Comparison of ENCODE assay signal across 8 mouse cellular contexts in the genomic region with DNA sequence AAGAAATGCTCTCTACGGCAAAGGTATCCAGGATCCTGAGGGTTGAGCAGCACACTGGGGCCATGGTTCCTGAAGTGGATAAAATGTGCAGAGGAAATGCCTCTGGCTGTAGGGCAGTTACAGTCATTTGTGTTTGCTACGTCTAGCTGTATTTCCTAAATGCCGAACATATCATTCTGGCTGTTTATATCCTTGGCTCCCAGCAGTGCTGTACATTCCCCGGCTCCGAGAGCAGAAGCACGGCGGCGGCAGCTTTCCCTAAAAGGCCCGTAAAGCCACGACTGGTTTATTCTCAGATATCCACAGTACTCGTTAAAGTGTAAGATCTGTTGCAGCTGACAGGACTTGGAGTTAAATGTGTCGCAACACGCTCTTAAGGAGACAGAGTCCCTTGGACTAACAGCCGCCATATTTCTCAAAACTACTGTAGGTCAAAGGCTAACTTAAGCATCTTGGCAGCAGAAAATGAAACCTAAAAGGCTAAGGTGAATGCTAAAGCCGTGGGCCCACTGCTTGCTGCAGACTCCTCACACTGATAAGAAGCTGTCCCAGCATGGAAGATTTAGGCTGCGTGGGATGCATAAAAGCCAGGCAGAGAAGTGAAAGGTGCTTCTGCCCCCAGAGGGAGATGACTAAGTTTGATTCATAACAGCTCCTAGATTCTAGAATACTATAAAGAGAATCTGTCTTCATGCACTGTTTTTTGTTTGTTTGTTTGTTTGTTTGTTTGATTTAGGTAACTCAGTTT.
A peak's percentile ranks its signal among the peaks of the same experiment; 100 is the strongest.
DNase-seq lines count a peak whose midpoint lies in the region; ATAC-seq and TF ChIP-seq lines count a peak whose summit lies in the region.
"Had no signal": no experiment of that assay in that cellular context is flagged by ENCODE, and none has a peak within 500 bp of the region (broad histone marks: within the 10 kb centered on the region; RNA-seq: fewer than 3 reads in every experiment).

No protein-coding gene starts in this region.

- TF ChIP-seq CTCF in embryonic fibroblast, embryonic 13.5 days (IDR thresholded peaks at IDR 0.05; ENCODE audit: borderline replicate concordance, insufficient read depth, low read length), result no peak

- H3K9me3 ChIP-seq in intestine, embryonic 16.5 days (ENCODE audit: control insufficient read depth, low read length), result 0 out of 2 replicates have a peak, but pooled peaks cover 7% of the 10 kb centered on the region
- no peaks in the 10 kb centered on the region for H3K9me3 ChIP-seq in hindbrain, embryonic 11.5 days (ENCODE audit: control insufficient read depth, low read length)
- no peaks in the 10 kb centered on the region for H3K9me3 ChIP-seq in midbrain, embryonic 14.5 days (ENCODE audit: control insufficient read depth, low read length)
- H3K9me3 ChIP-seq: hindbrain, embryonic 15.5 days had no signal

- WGBS in intestine, embryonic 16.5 days, result 46% methylated on average over 16 of the region's 16 CpGs
- WGBS in hindbrain, embryonic 11.5 days, result 88% methylated on average over 16 of the region's 16 CpGs
- WGBS in midbrain, embryonic 14.5 days, result 82% methylated on average over 16 of the region's 16 CpGs

- peak; percentile 71 for ATAC-seq in intestine, embryonic 16.5 days
- no peak for ATAC-seq in hindbrain, embryonic 11.5 days (ENCODE audit: low FRiP score)
- ATAC-seq in activated CD4-positive, CD25-positive, alpha-beta regulatory T cell, adult 4 months, result no peak
- no peak for ATAC-seq in midbrain, embryonic 14.5 days (ENCODE audit: low FRiP score, low TSS enrichment)

- no peak overlapping the region for H3K4me3 ChIP-seq in embryonic fibroblast, embryonic 13.5 days (ENCODE audit: insufficient read depth, low read length)
- H3K4me3 ChIP-seq in intestine, embryonic 16.5 days (ENCODE audit: low read length), result no peak overlapping the region
- H3K4me3 ChIP-seq in hindbrain, embryonic 11.5 days (ENCODE audit: low read depth, low read length), result no peak overlapping the region
- no peak overlapping the region for H3K4me3 ChIP-seq in midbrain, embryonic 14.5 days (replicated peaks; ENCODE audit: low read depth, low read length)
- H3K4me3 ChIP-seq: hindbrain, embryonic 15.5 days had no signal

- H3K36me3 ChIP-seq in intestine, embryonic 16.5 days (ENCODE audit: control insufficient read depth, insufficient read depth, low read length), result no peaks in the 10 kb centered on the region
- H3K36me3 ChIP-seq in hindbrain, embryonic 11.5 days (ENCODE audit: control insufficient read depth, insufficient read depth, low read length), result no peaks in the 10 kb centered on the region
- H3K36me3 ChIP-seq in midbrain, embryonic 14.5 days (ENCODE audit: control insufficient read depth, insufficient read depth, low read length), result no peaks in the 10 kb centered on the region
- H3K36me3 ChIP-seq: hindbrain, embryonic 15.5 days had no signal

- no peaks in the 10 kb centered on the region for H3K27me3 ChIP-seq in intestine, embryonic 16.5 days (replicated peaks; ENCODE audit: control insufficient read depth, insufficient read depth, low read length)
- no peaks in the 10 kb centered on the region for H3K27me3 ChIP-seq in hindbrain, embryonic 11.5 days (ENCODE audit: control insufficient read depth, insufficient read depth, low read length)
- H3K27me3 ChIP-seq in midbrain, embryonic 14.5 days (ENCODE audit: control insufficient read depth, insufficient read depth, low read length), result no peaks in the 10 kb centered on the region
- H3K27me3 ChIP-seq: hindbrain, embryonic 15.5 days had no signal

- H3K9ac ChIP-seq in intestine, embryonic 16.5 days (ENCODE audit: low read depth, low read length), result peak overlapping the region; percentile 23; the same call in 1 of the 2 replicates
- H3K9ac ChIP-seq in hindbrain, embryonic 11.5 days (ENCODE audit: low read depth, low read length), result no peak overlapping the region
- no peak overlapping the region for H3K9ac ChIP-seq in midbrain, embryonic 14.5 days (replicated peaks; ENCODE audit: low read length)
- H3K9ac ChIP-seq: hindbrain, embryonic 15.5 days had no signal

- peak; percentile 43 for DNase-seq in NIH3T3 (ENCODE audit: low read depth)
- DNase-seq in lung, postnatal 10 days, result peak; percentile 18
- no peak for DNase-seq in hindbrain, embryonic 11.5 days (ENCODE audit: low spot score)
- DNase-seq in midbrain, embryonic 14.5 days, result no peak

- 0 out of 2 replicates have a peak, but pooled peaks cover 2% of the 10 kb centered on the region for H3K4me1 ChIP-seq in embryonic fibroblast, embryonic 13.5 days (ENCODE audit: control insufficient read depth, insufficient read depth, low read length)
- peaks cover 9% of the 10 kb centered on the region for H3K4me1 ChIP-seq in intestine, embryonic 16.5 days (ENCODE audit: control insufficient read depth, insufficient read depth, low read length)
- no peaks in the 10 kb centered on the region for H3K4me1 ChIP-seq in hindbrain, embryonic 11.5 days (replicated peaks; ENCODE audit: control insufficient read depth, insufficient read depth, low read length)
- no peaks in the 10 kb centered on the region for H3K4me1 ChIP-seq in midbrain, embryonic 14.5 days (ENCODE audit: control insufficient read depth, insufficient read depth, low read length)
- H3K4me1 ChIP-seq: hindbrain, embryonic 15.5 days had no signal

- H3K4me2 ChIP-seq in intestine, embryonic 16.5 days (ENCODE audit: low read depth, low read length), result peak overlapping the region; percentile 22
- no peak overlapping the region for H3K4me2 ChIP-seq in hindbrain, embryonic 11.5 days (replicated peaks; ENCODE audit: low read depth, low read length)
- H3K4me2 ChIP-seq in midbrain, embryonic 14.5 days (ENCODE audit: low read length), result no peak overlapping the region
- H3K4me2 ChIP-seq: hindbrain, embryonic 15.5 days had no signal

- TF ChIP-seq POLR2A in embryonic fibroblast, embryonic 13.5 days (IDR thresholded peaks at IDR 0.05; ENCODE audit: low read depth, low read length), result no peak

- H3K27ac ChIP-seq in embryonic fibroblast, embryonic 13.5 days (ENCODE audit: insufficient read depth, low read length), result peak overlapping the region; percentile 70
- H3K27ac ChIP-seq in intestine, embryonic 16.5 days (ENCODE audit: low read length), result peak overlapping the region; percentile 67
- no peak overlapping the region for H3K27ac ChIP-seq in hindbrain, embryonic 11.5 days (ENCODE audit: low read depth, low read length)
- H3K27ac ChIP-seq in midbrain, embryonic 14.5 days (replicated peaks; ENCODE audit: low read depth, low read length), result no peak overlapping the region
- H3K27ac ChIP-seq: hindbrain, embryonic 15.5 days had no signal

Comparison
In these comparisons a context has a peak if more than half of its experiments do, and no peak if none do; other contexts are left out.
1. DNase-seq: peak in NIH3T3 (single experiment) and lung, postnatal 10 days (single experiment); none in hindbrain, embryonic 11.5 days (single experiment) and midbrain, embryonic 14.5 days (single experiment).
2. H3K27ac ChIP-seq: peak in embryonic fibroblast, embryonic 13.5 days (single experiment) and intestine, embryonic 16.5 days (single experiment); none in hindbrain, embryonic 11.5 days (single experiment) and midbrain, embryonic 14.5 days (single experiment).